Mouse (Mus musculus) kidney, adult 2 months (tissue): ENCODE measurements around the gene Tbc1d1.

Experiments used
- CTCF ChIP-seq: fragments of 200-500 bp; conservative IDR thresholded peaks from 2 replicates; pipeline ENCODE4 v1.5.1; 2011; ENCODE audit warnings: low read depth, mild to moderate bottlenecking, control low read depth, low read length, moderate library complexity, mixed read lengths; ENCODE audit not compliant: insufficient read depth, insufficient read length
- POLR2A ChIP-seq: fragments of 200-500 bp; IDR thresholded peaks from one replicate; pipeline ENCODE4 v1.6.1; 2011; ENCODE audit warnings: low read depth, low read length, control low read depth

DNA sequence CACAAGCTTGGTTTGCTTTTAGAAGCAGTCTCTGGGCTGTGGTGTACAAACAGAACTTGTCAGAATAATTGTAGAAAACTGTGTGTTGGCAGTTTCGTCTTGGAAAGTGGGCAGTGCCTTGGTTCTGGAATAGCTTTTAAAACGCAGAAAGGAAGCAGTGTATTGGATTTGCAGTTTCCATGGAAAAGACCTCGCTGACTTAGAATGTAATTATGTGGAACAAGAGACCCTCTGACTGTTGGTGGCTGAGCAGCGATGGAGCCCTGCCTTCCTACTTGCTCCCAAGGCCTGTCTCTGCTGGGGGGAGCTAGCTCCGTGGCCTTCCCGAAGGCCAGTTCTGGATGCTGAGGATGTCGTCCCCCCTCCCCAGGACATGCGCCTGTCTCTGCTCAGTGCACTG is 168.8 kb downstream of the Tbc1d1 start:
- TF ChIP-seq CTCF (no peak), POLR2A (no peak)
